ENCODE assay signal across 8 mouse cellular contexts in genomic region chr19:45014981-45015402, GRCm38 (mm10). TPM values are rescaled to one million over a fixed set of nuclear protein-coding genes. Genes with fewer than 3 reads are reported as not detected.
DNase-seq lines count a peak whose midpoint lies in the region; ATAC-seq and TF ChIP-seq lines count a peak whose summit lies in the region.
"Had no signal": no experiment of that assay in that cellular context is flagged by ENCODE, and none has a peak within 500 bp of the region (broad histone marks: within the 10 kb centered on the region; RNA-seq: fewer than 3 reads in every experiment).

No protein-coding gene starts in this region.

- H3K27me3 ChIP-seq in forebrain, postnatal 0 days (ENCODE audit: insufficient read depth, low read length), result peaks cover 4% of the 10 kb centered on the region; the same call in 1 of the 2 replicates
- 0 out of 2 replicates have a peak, but pooled peaks cover 2% of the 10 kb centered on the region for H3K27me3 ChIP-seq in hindbrain, embryonic 13.5 days
- H3K27me3 ChIP-seq in midbrain, embryonic 16.5 days (ENCODE audit: control insufficient read depth, insufficient read depth, low read depth, low read length), result no peaks in the 10 kb centered on the region

- peak overlapping the region; percentile 98 for H3K27ac ChIP-seq in brown adipose tissue, adult 24 weeks (replicated peaks; ENCODE audit: low read depth, low read length)
- no peak overlapping the region for H3K27ac ChIP-seq in forebrain, postnatal 0 days (ENCODE audit: low read depth, low read length)
- H3K27ac ChIP-seq in hindbrain, embryonic 13.5 days, result peak overlapping the region; percentile 96; the same call in 1 of the 2 replicates
- H3K27ac ChIP-seq in midbrain, embryonic 16.5 days (ENCODE audit: low read length), result no peak overlapping the region

- no peak for TF ChIP-seq CTCF in forebrain, postnatal 0 days (IDR thresholded peaks at IDR 0.05; ENCODE audit: low read depth)

- no peak for ATAC-seq in forebrain, postnatal 0 days
- no peak for ATAC-seq in hindbrain, embryonic 13.5 days (ENCODE audit: low FRiP score)
- no peak for ATAC-seq in midbrain, embryonic 16.5 days

- H3K9ac ChIP-seq in forebrain, postnatal 0 days, result peak overlapping the region; percentile 39
- H3K9ac ChIP-seq in hindbrain, embryonic 13.5 days, result peak overlapping the region; percentile 67
- H3K9ac ChIP-seq in midbrain, embryonic 16.5 days (ENCODE audit: low read depth, low read length), result peak overlapping the region; percentile 58

- peak overlapping the region; percentile 64 for H3K4me2 ChIP-seq in forebrain, postnatal 0 days (ENCODE audit: low read depth)
- H3K4me2 ChIP-seq in hindbrain, embryonic 13.5 days, result peak overlapping the region; percentile 90
- peak overlapping the region; percentile 68 for H3K4me2 ChIP-seq in midbrain, embryonic 16.5 days (ENCODE audit: low read length)

- H3K4me1 ChIP-seq in brown adipose tissue, adult 24 weeks (ENCODE audit: control insufficient read depth, insufficient read depth, insufficient read length, low read length), result 0 out of 2 replicates have a peak, but pooled peaks cover 4% of the 10 kb centered on the region
- H3K4me1 ChIP-seq in forebrain, postnatal 0 days (ENCODE audit: insufficient read depth), result peaks cover 22% of the 10 kb centered on the region
- peaks cover 53% of the 10 kb centered on the region for H3K4me1 ChIP-seq in hindbrain, embryonic 13.5 days (replicated peaks)
- peaks cover 31% of the 10 kb centered on the region for H3K4me1 ChIP-seq in midbrain, embryonic 16.5 days (ENCODE audit: control insufficient read depth, insufficient read depth, low read length)

- peaks cover 18% of the 10 kb centered on the region for H3K36me3 ChIP-seq in forebrain, postnatal 0 days (ENCODE audit: insufficient read depth)
- peaks cover 23% of the 10 kb centered on the region for H3K36me3 ChIP-seq in hindbrain, embryonic 13.5 days
- peaks cover 8% of the 10 kb centered on the region for H3K36me3 ChIP-seq in midbrain, embryonic 16.5 days (ENCODE audit: control insufficient read depth, insufficient read depth, low read length)

- H3K4me3 ChIP-seq in brown adipose tissue, adult 24 weeks (ENCODE audit: insufficient read depth, low read depth, low read length), result peak overlapping the region; percentile 92
- H3K4me3 ChIP-seq in forebrain, postnatal 0 days (ENCODE audit: low read depth, low read length), result peak overlapping the region; percentile 76
- peak overlapping the region; percentile 65 for H3K4me3 ChIP-seq in hindbrain, embryonic 13.5 days
- H3K4me3 ChIP-seq in midbrain, embryonic 16.5 days (ENCODE audit: low read depth, low read length), result peak overlapping the region; percentile 36

- H3K9me3 ChIP-seq in forebrain, postnatal 0 days (ENCODE audit: low read length), result no peaks in the 10 kb centered on the region
- H3K9me3 ChIP-seq in hindbrain, embryonic 13.5 days, result no peaks in the 10 kb centered on the region
- H3K9me3 ChIP-seq in midbrain, embryonic 16.5 days (replicated peaks; ENCODE audit: control insufficient read depth, low read length, poor library complexity, severe bottlenecking), result no peaks in the 10 kb centered on the region

- peak; percentile 42 for DNase-seq in MN1 (ENCODE audit: low spot score)
- no peak for DNase-seq in forebrain, postnatal 0 days
- DNase-seq in liver, result peak; percentile 60
- DNase-seq in urinary bladder, postnatal 36 days (ENCODE audit: low spot score in 2 of 2), result peak; percentile 50 to 76

- 2% methylated on average over 25 of the region's 25 CpGs for WGBS in forebrain, postnatal 0 days
- under 1% methylated on average over 25 of the region's 25 CpGs for WGBS in hindbrain, embryonic 13.5 days
- WGBS in midbrain, embryonic 16.5 days, result under 1% methylated on average over 22 of the region's 25 CpGs

RNA-seq across cellular contexts. Expression of gene Lzts2, which starts 0.8 kb away (rescaled TPM):
- polyA plus RNA-seq in brown adipose tissue, adult 24 weeks (2012; ENCODE audit: insufficient read depth, insufficient read length, missing spikeins), result 32.4 and 34.7 TPM in 2 replicates
- total RNA-seq in forebrain, postnatal 0 days (2014; rRNA removed), result 26.6 and 29.3 TPM in 2 replicates
- 14.6 and 15.0 TPM in 2 replicates for polyA plus RNA-seq in forebrain, postnatal 0 days (2015; fragmentation: Nextera tagmentation; extraction: Ambion mirVana)
- 23.4 and 24.1 TPM in 2 replicates for polyA plus RNA-seq in hindbrain, embryonic 13.5 days (2015; fragmentation: Nextera tagmentation; extraction: Ambion mirVana)
- polyA plus RNA-seq in midbrain, embryonic 16.5 days (2015; fragmentation: Nextera tagmentation; extraction: Ambion mirVana), result 15.5 and 17.2 TPM in 2 replicates

RNA-seq across cellular contexts. Expression of gene Mrpl43, which starts 8.8 kb away (rescaled TPM):
- 53.4 and 58.6 TPM in 2 replicates for polyA plus RNA-seq in brown adipose tissue, adult 24 weeks (2012; ENCODE audit: insufficient read depth, insufficient read length, missing spikeins)
- 60.6 and 62.2 TPM in 2 replicates for total RNA-seq in forebrain, postnatal 0 days (2014; rRNA removed)
- 85.7 and 99.2 TPM in 2 replicates for polyA plus RNA-seq in forebrain, postnatal 0 days (2015; fragmentation: Nextera tagmentation; extraction: Ambion mirVana)
- 91.6 and 93.6 TPM in 2 replicates for polyA plus RNA-seq in hindbrain, embryonic 13.5 days (2015; fragmentation: Nextera tagmentation; extraction: Ambion mirVana)
- 88.6 and 92.9 TPM in 2 replicates for polyA plus RNA-seq in midbrain, embryonic 16.5 days (2015; fragmentation: Nextera tagmentation; extraction: Ambion mirVana)

RNA-seq across cellular contexts. Expression of gene Twnk, which starts 9.5 kb away (rescaled TPM):
- polyA plus RNA-seq in brown adipose tissue, adult 24 weeks (2012; ENCODE audit: insufficient read depth, insufficient read length, missing spikeins), result 9.1 and 11.1 TPM in 2 replicates
- total RNA-seq in forebrain, postnatal 0 days (2014; rRNA removed), result 7.7 and 8.6 TPM in 2 replicates
- polyA plus RNA-seq in forebrain, postnatal 0 days (2015; fragmentation: Nextera tagmentation; extraction: Ambion mirVana), result 8.8 and 10.8 TPM in 2 replicates
- polyA plus RNA-seq in hindbrain, embryonic 13.5 days (2015; fragmentation: Nextera tagmentation; extraction: Ambion mirVana), result 16.0 and 17.0 TPM in 2 replicates
- 13.6 and 16.0 TPM in 2 replicates for polyA plus RNA-seq in midbrain, embryonic 16.5 days (2015; fragmentation: Nextera tagmentation; extraction: Ambion mirVana)

RNA-seq across cellular contexts. Expression of gene Sema4g, which starts 26.1 kb away (rescaled TPM):
- 0.25 and 0.55 TPM in 2 replicates for polyA plus RNA-seq in brown adipose tissue, adult 24 weeks (2012; ENCODE audit: insufficient read depth, insufficient read length, missing spikeins)
- 35.9 and 54.7 TPM in 2 replicates for total RNA-seq in forebrain, postnatal 0 days (2014; rRNA removed)
- 8.2 and 12.1 TPM in 2 replicates for polyA plus RNA-seq in forebrain, postnatal 0 days (2015; fragmentation: Nextera tagmentation; extraction: Ambion mirVana)
- polyA plus RNA-seq in hindbrain, embryonic 13.5 days (2015; fragmentation: Nextera tagmentation; extraction: Ambion mirVana), result 19.2 and 19.9 TPM in 2 replicates
- 16.5 and 16.9 TPM in 2 replicates for polyA plus RNA-seq in midbrain, embryonic 16.5 days (2015; fragmentation: Nextera tagmentation; extraction: Ambion mirVana)

RNA-seq across cellular contexts. Expression of gene Pdzd7, which starts 30.5 kb away (rescaled TPM):
- not detected in 2 replicates for polyA plus RNA-seq in brown adipose tissue, adult 24 weeks (2012; ENCODE audit: insufficient read depth, insufficient read length, missing spikeins)
- total RNA-seq in forebrain, postnatal 0 days (2014; rRNA removed), result 5.2 and 6.4 TPM in 2 replicates
- 1.6 and 1.9 TPM in 2 replicates for polyA plus RNA-seq in forebrain, postnatal 0 days (2015; fragmentation: Nextera tagmentation; extraction: Ambion mirVana)
- polyA plus RNA-seq in hindbrain, embryonic 13.5 days (2015; fragmentation: Nextera tagmentation; extraction: Ambion mirVana), result 1.4 and 1.5 TPM in 2 replicates
- polyA plus RNA-seq in midbrain, embryonic 16.5 days (2015; fragmentation: Nextera tagmentation; extraction: Ambion mirVana), result 2.9 and 3.9 TPM in 2 replicates
- total RNA-seq: hematopoietic stem cell, adult 5-6 weeks had no signal

Comparison
In these comparisons a context has a peak if more than half of its experiments do, and no peak if none do; other contexts are left out.
1. H3K27ac ChIP-seq: peak in brown adipose tissue, adult 24 weeks (single experiment) and hindbrain, embryonic 13.5 days (single experiment); none in forebrain, postnatal 0 days (single experiment) and midbrain, embryonic 16.5 days (single experiment).
2. H3K4me3 ChIP-seq: peak in every context shown above with its lines; median percentile 92 in brown adipose tissue, adult 24 weeks; 76 in forebrain, postnatal 0 days; 65 in hindbrain, embryonic 13.5 days; 36 in midbrain, embryonic 16.5 days.
3. Peak in every context shown above with its lines, with median percentiles within 50 percentile points of each other: H3K4me2 ChIP-seq and H3K9ac ChIP-seq.